ENCODE assay signal across 8 mouse cellular contexts in genomic region chr2:167503253-167503895, GRCm38 (mm10). TPM values are rescaled to one million over a fixed set of nuclear protein-coding genes. Genes with fewer than 3 reads are reported as not detected.
DNase-seq lines count a peak whose midpoint lies in the region; ATAC-seq and TF ChIP-seq lines count a peak whose summit lies in the region.

No protein-coding gene starts in this region.

- no peaks in the 10 kb centered on the region for H3K9me3 ChIP-seq in forebrain, postnatal 0 days (ENCODE audit: low read length)

- H3K36me3 ChIP-seq in forebrain, postnatal 0 days (ENCODE audit: insufficient read depth): peaks cover 16% of the 10 kb centered on the region; the same call in 1 of the 2 replicates

- under 1% methylated on average over 70 of the region's 85 CpGs for WGBS in forebrain, postnatal 0 days

- H3K9ac ChIP-seq in forebrain, postnatal 0 days: peak overlapping the region; percentile 91

- H3K4me1 ChIP-seq in forebrain, postnatal 0 days (ENCODE audit: insufficient read depth): peaks cover 24% of the 10 kb centered on the region; the same call in 1 of the 2 replicates

- H3K4me2 ChIP-seq in forebrain, postnatal 0 days (ENCODE audit: low read depth): peak overlapping the region; percentile 92

- H3K27ac ChIP-seq in forebrain, postnatal 0 days (ENCODE audit: low read depth, low read length): peak overlapping the region; percentile 89

- peak; percentile 41; the same call in 1 of the 2 replicates for TF ChIP-seq CTCF in forebrain, postnatal 0 days (IDR thresholded peaks at IDR 0.05; ENCODE audit: low read depth)

- ATAC-seq in forebrain, postnatal 0 days: peak; percentile 97

- H3K27me3 ChIP-seq in forebrain, postnatal 0 days (ENCODE audit: insufficient read depth, low read length): no peaks in the 10 kb centered on the region

- H3K4me3 ChIP-seq in forebrain, postnatal 0 days (ENCODE audit: low read depth, low read length): peak overlapping the region; percentile 95

- peak; percentile 88 for DNase-seq in MN1 (ENCODE audit: low spot score)
- peak; percentile 86 to 91 for DNase-seq in cerebellum, adult 18-20 months
- peak; percentile 92 for DNase-seq in forebrain, postnatal 0 days
- DNase-seq in heart, postnatal 4 days: peak; percentile 94
- peak; percentile 87 for DNase-seq in layer of hippocampus, adult 9-11 months
- DNase-seq in lung, postnatal 14 days: peak; percentile 90
- DNase-seq in retina, adult 2 months (ENCODE audit: low read depth, low spot score): peak; percentile 61
- DNase-seq in thymus, postnatal 25 days: peak; percentile 93

RNA-seq across cellular contexts. Expression of gene Spata2, which starts 10.7 kb away (rescaled TPM):
- 26.9 and 28.9 TPM in 2 replicates for total RNA-seq in forebrain, postnatal 0 days (2014; rRNA removed)
- polyA plus RNA-seq in forebrain, postnatal 0 days (2015; fragmentation: Nextera tagmentation; extraction: Ambion mirVana): 31.8 and 36.6 TPM in 2 replicates
- 10 to 100 TPM; 25.1 to 27.5 TPM for total RNA-seq in heart, postnatal 4 days (2021)

RNA-seq across cellular contexts. Expression of gene Rnf114, which starts 10.9 kb away (rescaled TPM):
- total RNA-seq in forebrain, postnatal 0 days (2014; rRNA removed): 66.1 and 79.5 TPM in 2 replicates
- polyA plus RNA-seq in forebrain, postnatal 0 days (2015; fragmentation: Nextera tagmentation; extraction: Ambion mirVana): 84.5 and 88.6 TPM in 2 replicates
- 10 to 100 TPM; 39.3 to 39.4 TPM for total RNA-seq in heart, postnatal 4 days (2021)

RNA-seq across cellular contexts. Expression of gene Snai1, which starts 34.6 kb away (rescaled TPM):
- total RNA-seq in forebrain, postnatal 0 days (2014; rRNA removed): 1.3 and 1.4 TPM in 2 replicates
- polyA plus RNA-seq in forebrain, postnatal 0 days (2015; fragmentation: Nextera tagmentation; extraction: Ambion mirVana): 3.3 and 4.4 TPM in 2 replicates
- total RNA-seq in heart, postnatal 4 days (2021): 1 to 10 TPM; 4.3 to 5.0 TPM

Comparison
In these comparisons a context has a peak if more than half of its experiments do, and no peak if none do; other contexts are left out.
1. Peak in every context shown above with its lines: DNase-seq, ATAC-seq, H3K4me3 ChIP-seq and H3K27ac ChIP-seq.